Mouse (Mus musculus) stomach, embryonic 14.5 days (tissue): ENCODE measurements around the gene Rdh16. TPM values are rescaled to one million over a fixed set of nuclear protein-coding genes. Genes with fewer than 3 reads are reported as not detected.
A peak's percentile ranks its signal among the peaks of the same experiment; 100 is the strongest.
"Not testable (repeated sequence)": the region's sequence is repeated elsewhere in the genome, so short reads cannot be mapped to it uniquely, and the experiment has no call there.

Experiments used
- ATAC-seq: fragments of 200-750 bp; cut with Nextera tagmentation; 2 replicates; pipeline ENCODE4 v1.8.0; 2017; ENCODE audit warnings: low read depth, moderate TSS enrichment; ENCODE audit not compliant: insufficient number of reproducible peaks, insufficient read depth, low FRiP score
- H3K27ac ChIP-seq: fragments of 300-500 bp; sonication (generic); 2 replicates; pipeline ENCODE4 v1.5.1; 2014; ENCODE audit warnings: mild to moderate bottlenecking, low read length, moderate library complexity, mixed read lengths
- H3K27me3 ChIP-seq: fragments of 300-500 bp; sonication (generic); 2 replicates; pipeline ENCODE4 v1.6.1; 2014; ENCODE audit warnings: low read length, control low read depth, mixed read lengths; ENCODE audit not compliant: control insufficient read depth, insufficient read depth
- H3K36me3 ChIP-seq: fragments of 300-500 bp; sonication (generic); 2 replicates; pipeline ENCODE4 v1.6.1; 2014; ENCODE audit warnings: mild to moderate bottlenecking, control low read depth, low read length, moderate library complexity, mixed read lengths; ENCODE audit not compliant: control insufficient read depth, insufficient read depth
- H3K4me1 ChIP-seq: fragments of 300-500 bp; sonication (generic); 2 replicates; pipeline ENCODE4 v1.6.1; 2014; ENCODE audit warnings: low read length, control low read depth, mixed read lengths; ENCODE audit not compliant: control insufficient read depth, insufficient read depth
- H3K4me2 ChIP-seq: fragments of 300-500 bp; sonication (generic); replicated peaks from 2 replicates; pipeline ENCODE4 v1.6.1; 2014; ENCODE audit warnings: low read depth, low read length, control low read depth
- H3K4me3 ChIP-seq: fragments of 300-500 bp; sonication (generic); 2 replicates; pipeline ENCODE4 v1.5.1; 2014; ENCODE audit warnings: low read depth, low read length, control low read depth
- H3K9ac ChIP-seq: fragments of 300-500 bp; sonication (generic); replicated peaks from 2 replicates; pipeline ENCODE4 v1.6.1; 2014; ENCODE audit warnings: low read depth, mild to moderate bottlenecking, control low read depth, low read length, moderate library complexity, mixed read lengths
- H3K9me3 ChIP-seq: fragments of 300-500 bp; sonication (generic); 2 replicates; pipeline ENCODE4 v1.6.1; 2016; ENCODE audit warnings: low read depth, low read length, control low read depth; ENCODE audit not compliant: control insufficient read depth
- WGBS: fragments of 180-500 bp; shearing (Covaris S2); extraction: QIAGEN DNeasy Blood & Tissue Kit; methylation state at CpG from one replicate; pipeline ENCODE4 v1.1.7; 2014; 5-methylcytosine and 5-hydroxymethylcytosine counted together
- polyA plus RNA-seq: library from polyadenylated mRNA; unstranded; fragments of >200 nt; fragmentation: Nextera tagmentation; extraction: Ambion mirVana; gene quantifications from 2 replicates; pipeline ENCODE4 v1.2.1, GENCODE M21; 2014

Gene Rdh16
- polyA plus RNA-seq, 1 experiment from 2014 or later, result not detected

DNA sequence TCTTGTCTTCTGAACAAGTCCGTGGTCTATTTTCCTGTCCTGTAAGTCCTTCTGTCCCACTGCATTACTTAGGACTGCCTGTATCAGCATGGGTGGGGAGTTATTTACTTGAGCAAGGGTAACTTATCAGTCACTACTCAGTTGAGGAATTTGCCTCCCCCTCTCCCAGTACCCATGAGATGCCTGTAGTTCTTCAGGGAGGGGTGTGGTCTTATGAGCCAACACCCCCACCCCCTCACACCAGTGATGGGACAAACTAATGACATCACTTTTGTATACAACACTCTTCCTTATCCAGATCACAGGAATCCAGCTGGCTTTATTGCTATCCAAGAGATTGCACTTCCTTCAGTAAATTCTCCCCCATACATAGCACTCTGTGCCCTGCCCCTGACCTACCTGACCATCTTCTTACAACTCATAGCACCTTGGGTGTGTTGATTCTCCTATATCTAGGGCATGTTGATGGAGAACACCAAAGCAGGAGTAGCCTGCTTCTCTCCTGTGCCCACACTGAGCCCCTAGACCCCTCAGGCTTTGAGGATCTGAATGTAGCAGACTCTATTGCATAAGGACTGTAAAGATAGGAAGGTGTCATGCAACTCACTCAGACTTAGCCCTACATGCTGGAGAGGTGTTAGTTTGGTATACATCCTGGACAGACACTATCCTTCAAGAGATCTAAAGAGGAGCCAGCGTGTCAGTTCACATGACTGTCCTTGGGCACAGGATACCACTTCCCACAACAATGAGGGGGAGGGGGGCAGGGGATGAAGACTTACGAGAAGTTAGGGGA is 77.5 kb downstream of the Rdh16 start:
- Histone ChIP-seq H3K9ac (no peak overlapping the region), H3K27me3 (no peaks in the 10 kb centered on the region), H3K4me2 (no peak overlapping the region), H3K4me3 (no peak overlapping the region), H3K36me3 (no peaks in the 10 kb centered on the region), H3K9me3 (no peaks in the 10 kb centered on the region), H3K4me1 (peaks cover 6% of the 10 kb centered on the region; the same call in 1 of the 2 replicates), H3K27ac (peak overlapping the region; percentile 68; the same call in 1 of the 2 replicates)
- peak; percentile 88 for ATAC-seq
- 64% methylated on average over 3 of the region's 3 CpGs for WGBS

DNA sequence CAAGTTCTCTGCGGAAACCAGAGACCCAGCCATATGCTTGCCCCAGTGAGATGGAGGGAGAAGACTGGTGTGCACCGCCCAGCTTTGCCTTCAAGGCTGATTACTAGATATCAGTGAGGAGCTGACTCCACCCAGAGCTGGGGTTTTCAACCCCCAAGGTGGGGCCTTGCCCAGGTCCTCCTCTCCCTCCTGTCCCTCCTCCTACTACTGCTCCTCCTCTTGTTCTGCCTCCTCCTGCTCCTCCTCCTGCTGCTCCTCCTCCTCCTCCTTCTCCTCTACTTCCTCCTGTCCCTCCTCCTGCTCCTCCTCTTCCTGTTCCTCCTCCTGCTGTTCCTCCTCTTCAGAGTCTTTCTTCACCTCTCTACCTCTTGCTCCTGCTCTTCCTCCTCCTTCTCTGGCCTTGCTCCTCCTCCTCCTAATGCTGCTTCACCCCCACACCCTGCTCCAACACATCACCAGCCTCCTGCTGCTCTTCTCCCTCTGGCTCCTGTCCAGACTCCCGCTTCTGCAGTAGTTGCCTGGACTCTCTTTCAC is 78.3 kb downstream of the Rdh16 start:
- Histone ChIP-seq H3K9me3 (no peaks in the 10 kb centered on the region), H3K4me3 (no peak overlapping the region), H3K9ac (no peak overlapping the region), H3K36me3 (no peaks in the 10 kb centered on the region), H3K4me1 (peaks cover 6% of the 10 kb centered on the region; the same call in 1 of the 2 replicates), H3K4me2 (no peak overlapping the region), H3K27ac (no peak overlapping the region), H3K27me3 (no peaks in the 10 kb centered on the region)
- WGBS, result 67% methylated on average over 3 of the region's 3 CpGs
- peak; percentile 34; the same call in 1 of the 2 replicates for ATAC-seq

DNA sequence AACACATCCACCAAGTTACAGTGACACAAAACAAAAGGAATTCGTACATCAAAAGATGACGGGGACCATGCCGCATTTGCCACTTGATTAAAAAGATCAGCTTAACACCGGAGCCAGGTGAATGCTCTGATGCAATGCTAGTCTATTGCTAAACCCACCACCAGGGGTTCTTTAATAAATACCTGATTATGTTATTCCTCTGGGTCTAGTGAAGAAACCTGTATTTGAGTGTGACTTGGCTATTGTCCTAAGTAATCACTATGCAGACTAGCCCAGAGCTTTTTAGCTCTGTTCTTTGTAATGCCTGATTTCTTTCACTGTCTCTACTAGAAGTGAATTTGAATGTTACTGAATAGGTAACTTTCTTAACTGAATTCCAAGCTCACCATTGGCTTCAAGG is 80.1 kb downstream of the Rdh16 start:
- WGBS, result 87% methylated on average over 4 of the region's 4 CpGs
- Histone ChIP-seq H3K27me3 (no peaks in the 10 kb centered on the region), H3K9me3 (no peaks in the 10 kb centered on the region), H3K36me3 (no peaks in the 10 kb centered on the region), H3K27ac (no peak overlapping the region), H3K9ac (no peak overlapping the region), H3K4me2 (no peak overlapping the region), H3K4me1 (peaks cover 6% of the 10 kb centered on the region; the same call in 1 of the 2 replicates), H3K4me3 (no peak overlapping the region)
- no peak for ATAC-seq

DNA sequence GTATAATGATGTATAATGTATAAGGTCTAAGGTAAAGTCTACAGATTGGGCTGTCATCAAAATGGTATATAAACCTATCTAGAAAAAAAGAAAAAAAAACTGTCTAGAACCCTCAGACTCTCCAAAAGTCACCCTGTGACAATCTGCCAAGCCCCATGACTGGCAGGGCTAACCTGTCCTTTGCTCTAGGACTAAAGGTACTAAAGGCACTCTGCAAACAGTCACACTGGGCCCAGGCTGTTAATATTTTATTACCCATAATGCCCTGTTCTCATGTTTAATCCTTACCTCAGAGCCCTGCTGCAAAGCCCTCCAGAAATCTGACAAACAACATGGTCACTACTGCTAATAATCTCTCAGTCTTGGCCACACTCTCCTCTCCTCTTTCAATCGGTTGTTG is 85.6 kb downstream of the Rdh16 start:
- H3K27ac ChIP-seq, result no peak overlapping the region

DNA sequence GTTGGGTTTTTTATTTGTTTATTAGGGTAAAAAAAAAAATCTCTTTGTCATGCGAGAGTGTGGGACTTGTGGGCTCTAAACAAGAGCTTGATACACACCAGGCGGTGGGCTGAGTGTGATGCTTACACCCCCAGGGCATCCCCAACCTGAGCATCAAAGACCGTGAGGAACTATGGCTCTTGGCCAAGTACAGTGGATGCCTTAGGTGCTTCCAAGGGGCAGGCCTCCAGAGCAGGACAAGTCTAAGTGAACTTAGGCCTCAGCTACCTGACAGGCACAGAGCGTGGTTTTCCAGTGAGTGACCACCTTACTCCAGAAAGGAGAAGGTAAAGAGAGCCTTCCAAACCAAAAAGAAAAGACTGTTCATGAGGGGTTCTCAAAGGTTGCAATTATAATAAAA is 86.0 kb downstream of the Rdh16 start:
- Histone ChIP-seq H3K4me3 (no peak overlapping the region), H3K9me3 (no peaks in the 10 kb centered on the region), H3K4me1 (no peaks in the 10 kb centered on the region), H3K27ac (no peak overlapping the region), H3K9ac (no peak overlapping the region), H3K27me3 (no peaks in the 10 kb centered on the region), H3K36me3 (no peaks in the 10 kb centered on the region), H3K4me2 (no peak overlapping the region)
- 83% methylated on average over 4 of the region's 4 CpGs for WGBS
- ATAC-seq, result no peak

More for the DNA sequence above, 85.6 kb downstream of the Rdh16 start:
- no peak overlapping the region for H3K4me3 ChIP-seq
- H3K9me3 ChIP-seq, result no peaks in the 10 kb centered on the region
- no peak overlapping the region for H3K9ac ChIP-seq
- ATAC-seq, result no peak
- no peak overlapping the region for H3K4me2 ChIP-seq
- H3K27me3 ChIP-seq, result no peaks in the 10 kb centered on the region
- H3K36me3 ChIP-seq, result no peaks in the 10 kb centered on the region
- H3K4me1 ChIP-seq, result no peaks in the 10 kb centered on the region
- WGBS, result 65% methylated on average over 1 of the region's 1 CpGs

DNA sequence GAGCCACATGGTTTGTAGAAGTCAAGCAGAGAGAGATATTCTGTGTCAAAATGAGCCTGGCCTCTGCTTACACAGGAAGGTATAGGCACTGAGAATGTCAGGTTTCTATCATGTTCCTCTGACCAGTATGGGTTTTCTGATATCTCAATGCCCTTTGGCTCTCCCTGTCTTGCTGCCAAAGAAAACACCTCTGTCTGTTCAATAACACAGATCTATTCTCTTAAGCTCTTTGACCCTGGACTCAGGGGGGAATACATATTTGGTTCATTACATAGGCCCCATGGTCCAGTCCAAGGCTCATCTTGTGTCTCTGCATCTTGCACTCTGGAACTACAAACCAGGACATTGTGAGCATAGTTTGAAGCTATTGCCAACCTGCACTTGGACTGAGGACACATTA is 87.7 kb downstream of the Rdh16 start, which contains the start of gene Rdh7:
Gene Rdh7, minus strand, starts transcription at position 213 of the 400 bp plus-strand sequence.
- Histone ChIP-seq H3K27ac (no peak within 1 kb of the TSS), H3K4me3 (no peak within 1 kb of the TSS), H3K9me3 (no peaks in the 10 kb centered on the region), H3K4me1 (no peaks in the 10 kb centered on the region), H3K36me3 (no peaks in the 10 kb centered on the region), H3K9ac (no peak within 1 kb of the TSS), H3K27me3 (no peaks in the 10 kb centered on the region), H3K4me2 (no peak within 1 kb of the TSS)
- no peak for ATAC-seq

DNA sequence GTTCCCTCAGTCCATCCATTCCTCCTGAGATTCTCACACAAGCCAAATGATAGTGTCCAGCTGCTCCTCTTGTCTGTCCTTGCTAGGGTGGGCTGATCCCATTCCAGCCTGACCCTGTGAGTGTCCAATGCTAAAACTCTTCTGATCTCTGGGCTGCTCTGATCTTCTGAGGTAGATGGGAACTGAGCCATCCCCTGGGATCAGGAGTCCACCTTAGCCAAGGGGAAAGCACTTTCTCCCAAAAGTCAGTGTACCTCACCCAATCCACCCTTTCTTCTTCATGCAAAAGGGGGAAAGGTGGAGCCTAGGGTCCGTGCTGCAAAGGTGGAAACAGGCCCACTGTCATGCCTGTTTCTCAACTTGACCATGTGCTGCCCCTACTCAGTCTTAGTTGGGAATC is 90.5 kb downstream of the Rdh16 start:
- no peak overlapping the region for H3K27ac ChIP-seq
- no peaks in the 10 kb centered on the region for H3K36me3 ChIP-seq
- H3K4me3 ChIP-seq, result no peak overlapping the region
- no peak for ATAC-seq
- H3K27me3 ChIP-seq, result no peaks in the 10 kb centered on the region
- H3K9me3 ChIP-seq, result no peaks in the 10 kb centered on the region
- H3K4me1 ChIP-seq, result peaks cover 4% of the 10 kb centered on the region; the same call in 1 of the 2 replicates
- no peak overlapping the region for H3K4me2 ChIP-seq
- 68% methylated on average over 1 of the region's 1 CpGs for WGBS
- H3K9ac ChIP-seq, result no peak overlapping the region

DNA sequence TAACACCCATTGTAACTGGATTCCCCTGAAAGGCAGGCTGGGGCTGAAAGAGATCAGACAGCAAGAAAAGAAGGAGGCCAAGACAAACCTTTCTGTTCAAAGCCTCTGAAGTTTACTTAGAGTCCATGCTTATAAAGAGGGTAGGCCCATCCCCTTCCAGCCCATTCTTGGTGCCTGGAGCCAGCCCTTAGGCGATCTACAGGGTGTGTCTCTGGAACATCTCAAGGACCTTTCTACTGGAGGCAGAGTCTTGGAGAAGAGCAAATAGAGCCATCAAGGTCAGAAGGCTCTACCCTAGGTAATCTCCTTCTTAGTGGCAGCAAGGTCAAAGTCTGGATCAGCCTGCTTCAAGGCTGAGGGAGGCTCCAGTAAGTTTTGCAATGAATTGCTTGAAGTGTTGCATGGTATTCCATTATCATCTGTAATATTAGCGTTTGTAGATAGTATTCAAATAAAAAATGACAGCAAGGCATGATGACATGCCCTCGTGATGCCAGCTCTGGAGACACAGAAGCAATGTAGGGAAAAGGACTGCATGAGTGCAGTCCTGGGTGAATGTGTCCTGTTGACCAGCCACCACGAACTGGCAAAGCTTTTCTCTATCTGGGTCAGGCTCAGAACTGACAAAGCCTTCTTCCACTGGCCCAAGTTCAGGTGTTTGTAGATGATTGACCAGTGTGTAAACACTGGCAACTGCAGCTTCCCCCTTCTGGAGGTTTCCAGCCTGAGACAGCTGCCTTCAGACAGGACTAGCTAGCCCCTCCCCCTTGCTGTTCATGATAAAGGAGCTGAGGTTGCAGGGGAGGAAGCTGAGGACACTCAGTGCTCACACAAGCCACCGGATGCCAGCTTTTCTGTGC is 92.4 kb downstream of the Rdh16 start:
- H3K27me3 ChIP-seq, H3K27ac ChIP-seq, H3K36me3 ChIP-seq, H3K4me2 ChIP-seq, H3K9ac ChIP-seq, H3K4me3 ChIP-seq, H3K4me1 ChIP-seq, H3K9me3 ChIP-seq: not testable (repeated sequence)
- WGBS, result 49% methylated on average over 5 of the region's 5 CpGs
- peak; percentile 92 for ATAC-seq
